Mouse (Mus musculus): ENCODE measurements at regions not wholly inside any gene's neighbourhood (a gene's known extent, or its start where the extent isn't known, plus 50 kb on each side); places are given as distances from the start of the nearest gene placed in this dataset.
A peak's percentile ranks its signal among the peaks of the same experiment; 100 is the strongest.
"Not testable (repeated sequence)": the region's sequence is repeated elsewhere in the genome, so short reads cannot be mapped to it uniquely, and the experiment has no call there.

- DNase-seq, result no peak
Measured at GRCm38 (mm10) chr13:50092537-50092936, 157.6 kb downstream of the Gm906 start.

- DNase-seq, result no peak
Measured at GRCm38 (mm10) chr13:50064841-50065240, 185.3 kb downstream of the Gm906 start.

GRCm38 (mm10) chr13:50064365-50064764 lies 185.7 kb downstream of the Gm906 start:
- DNase-seq, result not testable (repeated sequence)

- DNase-seq, result not testable (repeated sequence)
Measured at GRCm38 (mm10) chr13:50059676-50060075, 190.4 kb downstream of the Gm906 start.

GRCm38 (mm10) chr13:50059054-50059453 lies 191.1 kb downstream of the Gm906 start:
- DNase-seq, result not testable (repeated sequence)

GRCm38 (mm10) chr13:50051746-50052145 lies 198.4 kb downstream of the Gm906 start:
- DNase-seq, result not testable (repeated sequence)

GRCm38 (mm10) chr13:50051110-50051509 lies 199.0 kb downstream of the Gm906 start:
- DNase-seq, result not testable (repeated sequence)

GRCm38 (mm10) chr13:50031757-50032156 lies 218.4 kb downstream of the Gm906 start:
- peak in 1 of 2 experiments; percentile 4 for DNase-seq

GRCm38 (mm10) chr13:50007730-50008129 lies 208.9 kb upstream of the Gm30302 start:
- not testable (repeated sequence) for DNase-seq

GRCm38 (mm10) chr13:49966072-49966471 lies 167.3 kb upstream of the Gm30302 start:
- DNase-seq, result not testable (repeated sequence)

- peak in 1 of 2 experiments; percentile 24 for DNase-seq
Measured at GRCm38 (mm10) chr13:49957993-49958681, 159.3 kb upstream of the Gm30302 start.

- no peak for DNase-seq
Measured at GRCm38 (mm10) chr13:49915781-49916180, 117.0 kb upstream of the Gm30302 start.

Measured in cerebellum, postnatal 36 days (tissue).